Mouse (Mus musculus): ENCODE data around the gene Wnt3. TPM values are rescaled to one million over a fixed set of nuclear protein-coding genes. Genes with fewer than 3 reads are reported as not detected.

The Wnt3 gene
- polyA plus RNA-seq, 1 experiment from 2014 or later: 8.0 TPM

DNA sequence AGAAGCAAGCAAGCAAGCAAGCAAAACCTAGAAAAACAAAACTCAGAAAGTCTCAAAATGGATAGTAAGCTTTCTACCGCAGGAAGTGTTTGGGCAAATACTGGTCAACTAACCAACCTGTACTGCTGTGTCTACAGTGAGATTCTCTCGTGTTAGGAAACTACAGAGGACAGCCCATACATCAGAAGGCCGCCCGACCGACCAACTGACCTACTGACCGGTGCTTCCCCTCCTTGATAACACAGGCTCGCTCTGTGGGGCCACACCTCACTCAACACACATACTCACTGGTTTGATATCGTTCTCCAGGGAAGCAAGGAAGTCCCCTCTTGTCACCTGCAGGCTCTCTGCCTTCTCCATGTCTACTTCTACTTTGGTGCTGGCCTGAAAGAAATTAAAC, 89.0 kb downstream of the Wnt3 start:
- H3K27me3 ChIP-seq (ENCODE audit: control insufficient read depth, insufficient read depth, low read length): no peaks in the 10 kb centered on the region
- no peak overlapping the region for H3K27ac ChIP-seq (ENCODE audit: low read depth, low read length)
- ATAC-seq (ENCODE audit: insufficient read depth, low FRiP score, low TSS enrichment): no peak
- no peak overlapping the region for H3K4me3 ChIP-seq (ENCODE audit: low read depth, low read length)
- no peaks in the 10 kb centered on the region for H3K4me1 ChIP-seq (ENCODE audit: control insufficient read depth, insufficient read depth, low read length)
- H3K9me3 ChIP-seq (ENCODE audit: control insufficient read depth, low read length): no peaks in the 10 kb centered on the region
- H3K4me2 ChIP-seq (ENCODE audit: low read depth): no peak overlapping the region
- DNase-seq (ENCODE audit: low spot score): no peak
- no peak overlapping the region for H3K9ac ChIP-seq (ENCODE audit: low read length)
- H3K36me3 ChIP-seq (ENCODE audit: control insufficient read depth, insufficient read depth, low read length): no peaks in the 10 kb centered on the region
- WGBS: 86% methylated on average over 8 of the region's 8 CpGs

GRCm38 (mm10) chr11:103864486-103864885, 90.5 kb downstream of the Wnt3 start:
- Histone ChIP-seq H3K4me2 (ENCODE audit: low read depth) (no peak overlapping the region), H3K4me1 (ENCODE audit: control insufficient read depth, insufficient read depth, low read length) (no peaks in the 10 kb centered on the region), H3K9ac (ENCODE audit: low read length) (no peak overlapping the region), H3K27ac (ENCODE audit: low read depth, low read length) (no peak overlapping the region), H3K9me3 (ENCODE audit: control insufficient read depth, low read length) (no peaks in the 10 kb centered on the region), H3K27me3 (ENCODE audit: control insufficient read depth, insufficient read depth, low read length) (no peaks in the 10 kb centered on the region), H3K36me3 (ENCODE audit: control insufficient read depth, insufficient read depth, low read length) (peaks cover 2% of the 10 kb centered on the region; the same call in 1 of the 2 replicates), H3K4me3 (ENCODE audit: low read depth, low read length) (no peak overlapping the region)
- WGBS: 84% methylated on average over 4 of the region's 4 CpGs
- no peak for DNase-seq (ENCODE audit: low spot score)
- no peak for ATAC-seq (ENCODE audit: insufficient read depth, low FRiP score, low TSS enrichment)

GRCm38 (mm10) chr11:103865346-103865745, 91.4 kb downstream of the Wnt3 start:
- Histone ChIP-seq H3K4me2 (ENCODE audit: low read depth) (no peak overlapping the region), H3K4me3 (ENCODE audit: low read depth, low read length) (no peak overlapping the region)

More at GRCm38 (mm10) chr11:103865346-103865745, 91.4 kb downstream of the Wnt3 start:
- Histone ChIP-seq H3K4me1 (ENCODE audit: control insufficient read depth, insufficient read depth, low read length) (no peaks in the 10 kb centered on the region), H3K27ac (ENCODE audit: low read depth, low read length) (no peak overlapping the region), H3K9ac (ENCODE audit: low read length) (no peak overlapping the region), H3K36me3 (ENCODE audit: control insufficient read depth, insufficient read depth, low read length) (peaks cover 2% of the 10 kb centered on the region; the same call in 1 of the 2 replicates), H3K9me3 (ENCODE audit: control insufficient read depth, low read length) (no peaks in the 10 kb centered on the region), H3K27me3 (ENCODE audit: control insufficient read depth, insufficient read depth, low read length) (no peaks in the 10 kb centered on the region)
- WGBS: 75% methylated on average over 7 of the region's 7 CpGs
- ATAC-seq (ENCODE audit: insufficient read depth, low FRiP score, low TSS enrichment): no peak
- DNase-seq (ENCODE audit: low spot score): no peak

Other genes starting within 250 kb of the Wnt3 start
- not detected in 2 replicates for gene Gm884, start 153.0 kb upstream of the Wnt3 start, polyA plus RNA-seq (2014; fragmentation: Nextera tagmentation; extraction: Ambion mirVana)
- not detected in 2 replicates for gene Lyzl6, start 135.3 kb upstream of the Wnt3 start, polyA plus RNA-seq (2014; fragmentation: Nextera tagmentation; extraction: Ambion mirVana)
- 0.31 TPM in 1 of 2 replicates, not detected in the other for gene Rprml, start 124.6 kb upstream of the Wnt3 start, polyA plus RNA-seq (2014; fragmentation: Nextera tagmentation; extraction: Ambion mirVana)
- 90.3 and 93.2 TPM in 2 replicates for gene Gosr2, start 76.3 kb upstream of the Wnt3 start, polyA plus RNA-seq (2014; fragmentation: Nextera tagmentation; extraction: Ambion mirVana)
- gene Wnt9b, start 24.3 kb upstream of the Wnt3 start, polyA plus RNA-seq (2014; fragmentation: Nextera tagmentation; extraction: Ambion mirVana): 0.82 and 0.95 TPM in 2 replicates
- gene Nsf, start 179.9 kb downstream of the Wnt3 start, polyA plus RNA-seq (2014; fragmentation: Nextera tagmentation; extraction: Ambion mirVana): 65.4 and 68.1 TPM in 2 replicates
- 130 and 133 TPM in 2 replicates for gene Arf2, start 192.6 kb downstream of the Wnt3 start, polyA plus RNA-seq (2014; fragmentation: Nextera tagmentation; extraction: Ambion mirVana)